Mouse (Mus musculus) erythroblast, embryonic 14.5 days (primary cell): Measurements from ENCODE around the gene Gpr33.

ENCODE experiments used
- GATA1 ChIP-seq: IDR thresholded peaks from 2 replicates; pipeline ENCODE4 v1.6.1; 2012; ENCODE audit warnings: low read length, inconsistent platforms, mixed read lengths
- TAL1 ChIP-seq: IDR thresholded peaks from 3 replicates; pipeline ENCODE4 v1.6.1; 2012; ENCODE audit warnings: low read length, inconsistent platforms, mixed read lengths

GRCm38 (mm10) chr12:51985826-51986225 is 42.0 kb downstream of the Gpr33 start:
- no peak for TF ChIP-seq TAL1
- TF ChIP-seq GATA1, result no peak
